Mouse (Mus musculus): ENCODE results near the gene Rps6ka1. TPM values are rescaled to one million over a fixed set of nuclear protein-coding genes. Genes with fewer than 3 reads are reported as not detected.

Rps6ka1 gene
- polyA plus RNA-seq (2012; fragmentation: generic; extraction: Trizol), result 1.7 TPM

- H3K4me2 ChIP-seq (ENCODE audit: low read depth), result peak within 1 kb of the TSS; percentile 82
- H3K4me3 ChIP-seq, result peak within 1 kb of the TSS; percentile 15
- H3K79me2 ChIP-seq (ENCODE audit: control insufficient read depth, insufficient read depth), result no peaks in the 10 kb centered on the region
- H3K36me3 ChIP-seq (ENCODE audit: control insufficient read depth, insufficient read depth), result no peaks in the 10 kb centered on the region
- TF ChIP-seq TCF12 (IDR thresholded peaks at IDR 0.05; ENCODE audit: insufficient read depth, poor library complexity, severe bottlenecking), result no peak
- TF ChIP-seq MAX (IDR thresholded peaks at IDR 0.05; ENCODE audit: low read depth), result no peak
- TF ChIP-seq MYOG (IDR thresholded peaks at IDR 0.05; ENCODE audit: control insufficient read depth in 1 of 3, insufficient read depth in 1 of 3, insufficient read length in 2 of 3, low read depth in 2 of 3), result no peak
- TF ChIP-seq MYOD1 (IDR thresholded peaks at IDR 0.05; ENCODE audit: control insufficient read depth in 1 of 3, insufficient read length in 2 of 3, low read depth in 2 of 3), result no peak
- no peak for TF ChIP-seq CEBPB (IDR thresholded peaks at IDR 0.05; ENCODE audit: insufficient read depth, poor library complexity, severe bottlenecking)
- TF ChIP-seq POLR2A (IDR thresholded peaks at IDR 0.05; ENCODE audit: insufficient read length, low read depth), result no peak
- no peak for TF ChIP-seq TCF3 (IDR thresholded peaks at IDR 0.05; ENCODE audit: insufficient read length, low read depth)
- H3K27me3 ChIP-seq (ENCODE audit: control insufficient read depth, insufficient read depth, insufficient read length), result peaks cover 6% of the 10 kb centered on the region
- H3ac ChIP-seq (ENCODE audit: control insufficient read depth, insufficient read length), result peak within 1 kb of the TSS; percentile 54
These were observed at the start of gene Rps6ka1 for GRCm38 (mm10) chr4:133887672-133888453. TSS of gene Rps6ka1 (minus strand) at chr4:133887797.

- Histone ChIP-seq H3ac (ENCODE audit: control insufficient read depth, insufficient read length) (no peak overlapping the region), H3K4me2 (ENCODE audit: low read depth) (no peak overlapping the region), H3K4me3 (no peak overlapping the region), H3K27me3 (ENCODE audit: control insufficient read depth, insufficient read depth, insufficient read length) (no peaks in the 10 kb centered on the region), H3K36me3 (ENCODE audit: control insufficient read depth, insufficient read depth) (no peaks in the 10 kb centered on the region), H3K79me2 (ENCODE audit: control insufficient read depth, insufficient read depth) (no peaks in the 10 kb centered on the region)
- TF ChIP-seq TCF12 (IDR thresholded peaks at IDR 0.05; ENCODE audit: insufficient read depth, poor library complexity, severe bottlenecking) (no peak), MAX (IDR thresholded peaks at IDR 0.05; ENCODE audit: low read depth) (no peak), CEBPB (IDR thresholded peaks at IDR 0.05; ENCODE audit: insufficient read depth, poor library complexity, severe bottlenecking) (no peak), POLR2AphosphoS2 (IDR thresholded peaks at IDR 0.05; ENCODE audit: insufficient read length, low read depth) (no peak), SRF (IDR thresholded peaks at IDR 0.05; ENCODE audit: control insufficient read depth, insufficient read length, low read depth) (no peak), E2F4 (IDR thresholded peaks at IDR 0.05; ENCODE audit: insufficient read depth) (no peak), TCF3 (IDR thresholded peaks at IDR 0.05; ENCODE audit: insufficient read length, low read depth) (no peak), USF1 (IDR thresholded peaks at IDR 0.05; ENCODE audit: low read depth) (no peak), REST (IDR thresholded peaks at IDR 0.05; ENCODE audit: insufficient read depth, insufficient read length) (no peak), MYOD1 (IDR thresholded peaks at IDR 0.05; ENCODE audit: control insufficient read depth in 1 of 3, insufficient read length in 2 of 3, low read depth in 2 of 3) (no peak), MYOG (IDR thresholded peaks at IDR 0.05; ENCODE audit: control insufficient read depth in 1 of 3, insufficient read depth in 1 of 3, insufficient read length in 2 of 3, low read depth in 2 of 3) (no peak), POLR2A (IDR thresholded peaks at IDR 0.05; ENCODE audit: insufficient read length, low read depth) (no peak)
These were observed 44.2 kb upstream of the Rps6ka1 start for GRCm38 (mm10) chr4:133931785-133932184.

DNA sequence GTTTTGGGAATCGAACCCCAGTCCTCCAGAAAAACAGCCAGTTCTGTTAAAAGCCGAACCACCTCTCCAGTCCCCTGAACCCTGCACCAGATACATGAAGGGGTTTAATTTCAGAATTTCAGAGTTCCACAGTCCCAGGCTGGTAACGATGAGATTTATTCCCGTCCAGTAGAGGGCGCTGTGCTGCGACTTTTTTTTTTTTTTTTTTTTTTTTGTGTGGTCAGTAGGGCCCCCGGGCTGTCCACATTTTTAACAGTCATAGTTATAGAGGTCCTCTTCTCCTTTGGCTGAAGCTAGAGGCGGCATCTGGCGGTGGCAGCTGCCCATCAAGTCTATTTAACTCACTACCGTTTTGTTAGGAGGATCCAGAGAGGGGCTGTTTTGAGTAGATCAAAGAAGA is 43.8 kb upstream of the Rps6ka1 start:
- Histone ChIP-seq H3K27me3 (ENCODE audit: control insufficient read depth, insufficient read depth, insufficient read length) (no peaks in the 10 kb centered on the region), H3ac (ENCODE audit: control insufficient read depth, insufficient read length) (no peak overlapping the region), H3K36me3 (ENCODE audit: control insufficient read depth, insufficient read depth) (no peaks in the 10 kb centered on the region), H3K79me2 (ENCODE audit: control insufficient read depth, insufficient read depth) (no peaks in the 10 kb centered on the region), H3K4me3 (no peak overlapping the region), H3K4me2 (ENCODE audit: low read depth) (no peak overlapping the region)
- TF ChIP-seq POLR2A (IDR thresholded peaks at IDR 0.05; ENCODE audit: insufficient read length, low read depth) (no peak), MYOG (IDR thresholded peaks at IDR 0.05; ENCODE audit: control insufficient read depth in 1 of 3, insufficient read depth in 1 of 3, insufficient read length in 2 of 3, low read depth in 2 of 3) (no peak), E2F4 (IDR thresholded peaks at IDR 0.05; ENCODE audit: insufficient read depth) (no peak), SRF (IDR thresholded peaks at IDR 0.05; ENCODE audit: control insufficient read depth, insufficient read length, low read depth) (no peak), CEBPB (IDR thresholded peaks at IDR 0.05; ENCODE audit: insufficient read depth, poor library complexity, severe bottlenecking) (no peak), POLR2AphosphoS2 (IDR thresholded peaks at IDR 0.05; ENCODE audit: insufficient read length, low read depth) (no peak), MYOD1 (IDR thresholded peaks at IDR 0.05; ENCODE audit: control insufficient read depth in 1 of 3, insufficient read length in 2 of 3, low read depth in 2 of 3) (no peak), TCF3 (IDR thresholded peaks at IDR 0.05; ENCODE audit: insufficient read length, low read depth) (no peak), MAX (IDR thresholded peaks at IDR 0.05; ENCODE audit: low read depth) (no peak), REST (IDR thresholded peaks at IDR 0.05; ENCODE audit: insufficient read depth, insufficient read length) (no peak), TCF12 (IDR thresholded peaks at IDR 0.05; ENCODE audit: insufficient read depth, poor library complexity, severe bottlenecking) (no peak), USF1 (IDR thresholded peaks at IDR 0.05; ENCODE audit: low read depth) (no peak)

DNA sequence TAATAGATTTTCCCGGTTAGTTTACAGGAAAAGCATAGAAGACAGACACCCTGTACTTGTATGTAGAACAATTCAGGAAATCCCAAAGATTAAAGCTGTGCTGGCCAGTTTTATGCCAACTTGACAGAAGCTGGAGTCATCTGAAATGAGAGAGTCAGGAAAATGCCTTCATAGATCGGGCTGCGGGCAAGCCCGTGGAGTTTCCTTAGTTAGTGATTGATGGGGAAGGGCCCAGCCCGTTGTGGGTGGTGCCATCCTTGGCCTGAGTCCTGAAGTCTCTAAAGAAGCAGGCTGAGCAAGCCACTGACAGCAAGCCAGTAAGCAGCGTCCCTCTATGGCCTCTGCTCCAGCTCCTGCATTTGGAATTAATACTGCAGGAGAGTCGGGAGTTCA is 41.7 kb upstream of the Rps6ka1 start:
- TF ChIP-seq TCF3 (IDR thresholded peaks at IDR 0.05; ENCODE audit: insufficient read length, low read depth), result no peak
- no peak for TF ChIP-seq MAX (IDR thresholded peaks at IDR 0.05; ENCODE audit: low read depth)
- TF ChIP-seq SRF (IDR thresholded peaks at IDR 0.05; ENCODE audit: control insufficient read depth, insufficient read length, low read depth), result no peak
- no peak for TF ChIP-seq MYOG (IDR thresholded peaks at IDR 0.05; ENCODE audit: control insufficient read depth in 1 of 3, insufficient read depth in 1 of 3, insufficient read length in 2 of 3, low read depth in 2 of 3)
- TF ChIP-seq REST (IDR thresholded peaks at IDR 0.05; ENCODE audit: insufficient read depth, insufficient read length), result no peak
- TF ChIP-seq POLR2AphosphoS2 (IDR thresholded peaks at IDR 0.05; ENCODE audit: insufficient read length, low read depth), result no peak
- TF ChIP-seq POLR2A (IDR thresholded peaks at IDR 0.05; ENCODE audit: insufficient read length, low read depth), result no peak
- TF ChIP-seq USF1 (IDR thresholded peaks at IDR 0.05; ENCODE audit: low read depth), result no peak
- no peak for TF ChIP-seq MYOD1 (IDR thresholded peaks at IDR 0.05; ENCODE audit: control insufficient read depth in 1 of 3, insufficient read length in 2 of 3, low read depth in 2 of 3)
- TF ChIP-seq TCF12 (IDR thresholded peaks at IDR 0.05; ENCODE audit: insufficient read depth, poor library complexity, severe bottlenecking), result no peak
- TF ChIP-seq E2F4 (IDR thresholded peaks at IDR 0.05; ENCODE audit: insufficient read depth), result no peak
- no peak for TF ChIP-seq CEBPB (IDR thresholded peaks at IDR 0.05; ENCODE audit: insufficient read depth, poor library complexity, severe bottlenecking)
- Histone ChIP-seq H3ac (ENCODE audit: control insufficient read depth, insufficient read length) (no peak overlapping the region), H3K36me3 (ENCODE audit: control insufficient read depth, insufficient read depth) (no peaks in the 10 kb centered on the region), H3K4me3 (no peak overlapping the region), H3K27me3 (ENCODE audit: control insufficient read depth, insufficient read depth, insufficient read length) (no peaks in the 10 kb centered on the region), H3K4me2 (ENCODE audit: low read depth) (no peak overlapping the region), H3K79me2 (ENCODE audit: control insufficient read depth, insufficient read depth) (no peaks in the 10 kb centered on the region)
